Mouse (Mus musculus): ENCODE results near the gene Gamt.
"Not testable (repeated sequence)": the region's sequence is repeated elsewhere in the genome, so short reads cannot be mapped to it uniquely, and the experiment has no call there.

Gene Gamt

DNA sequence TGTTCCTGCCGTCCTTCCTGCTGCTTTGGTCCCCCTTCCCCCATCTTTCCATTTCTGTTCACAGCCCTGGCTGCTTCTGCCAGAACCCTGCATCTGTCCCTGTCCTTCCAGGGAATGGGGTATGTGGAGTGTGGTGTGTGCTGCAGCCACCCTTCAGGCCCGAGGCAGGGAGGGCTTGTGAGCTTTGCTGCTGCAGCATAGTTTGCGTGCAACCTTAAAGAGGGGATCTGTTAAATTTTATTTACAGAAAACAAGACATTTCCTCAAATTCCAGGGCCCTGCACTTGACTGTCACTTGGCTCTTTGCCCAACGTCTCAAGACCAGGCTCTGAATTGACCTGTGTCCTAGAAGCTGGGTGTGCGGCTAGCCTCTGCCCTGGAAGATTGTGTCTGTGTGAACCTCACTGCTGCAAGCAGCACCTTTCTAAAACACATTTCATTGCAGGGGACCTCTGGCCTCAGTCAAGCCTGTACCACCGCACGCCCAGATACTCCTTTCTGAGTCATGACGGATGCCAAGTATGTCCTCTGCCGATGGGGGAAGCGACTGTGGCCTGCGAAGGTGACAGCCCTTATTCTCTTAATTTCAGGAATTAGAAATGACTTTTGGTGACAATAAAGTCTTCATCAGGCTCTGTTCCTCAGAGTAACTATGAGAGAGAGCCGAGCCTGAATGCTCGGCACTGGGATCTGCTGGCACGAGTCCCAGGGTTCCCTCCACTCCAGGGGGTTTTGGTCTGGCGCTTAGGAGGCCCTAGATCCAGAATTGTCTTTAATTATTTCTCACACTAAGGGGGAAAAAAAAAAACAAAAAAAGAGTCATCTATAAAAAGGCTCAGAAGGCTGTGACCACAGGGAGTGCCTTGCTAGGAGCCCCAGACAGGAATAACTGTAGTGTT is 32.7 kb downstream of the Gamt start:
- in situ Hi-C loops (cut with MboI, MseI): no loop called here

GRCm38 (mm10) chr10:80227166-80227539 is 33.7 kb downstream of the Gamt start:
- in situ Hi-C loops (cut with MboI, MseI): no loop called here

DNA sequence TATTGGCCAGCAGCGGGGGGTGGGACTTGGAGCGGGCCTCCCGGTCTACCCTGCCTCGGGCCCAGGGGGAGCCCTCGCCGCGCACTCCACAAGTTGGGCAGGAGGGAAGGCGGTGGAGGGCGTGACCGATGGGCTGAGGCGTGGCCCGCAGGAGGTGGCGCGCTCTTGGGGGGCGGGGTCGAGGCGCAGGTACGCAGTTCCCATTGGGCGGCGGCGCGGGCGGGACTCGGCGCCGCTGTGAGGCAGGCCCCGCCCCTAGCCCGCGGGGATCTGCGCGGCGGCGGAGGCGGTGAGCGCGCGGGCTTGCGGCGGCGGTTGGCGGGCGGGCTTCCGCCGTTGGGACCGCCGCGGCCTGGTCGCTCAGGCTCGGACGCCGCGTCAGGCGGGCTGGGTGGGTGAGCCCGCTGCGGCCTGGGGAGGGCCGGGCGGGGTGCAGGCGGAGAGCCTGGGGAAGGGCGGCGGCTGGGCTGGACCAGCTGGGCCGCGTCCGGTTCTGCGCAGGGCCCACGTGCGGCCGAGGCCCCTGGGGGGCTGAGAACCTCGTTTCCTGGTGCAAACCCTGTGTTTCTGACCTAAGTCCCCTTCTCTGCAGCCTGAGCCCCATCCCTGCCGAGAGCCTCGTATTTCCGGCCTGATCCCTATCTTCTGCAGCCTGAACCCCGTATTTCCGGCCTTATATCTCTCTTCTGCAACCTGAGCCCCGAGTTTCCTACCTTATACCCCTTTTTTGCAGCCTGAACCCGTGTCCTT is 34.2 kb downstream of the Gamt start, which contains the start of gene Mum1:
TSS of gene Mum1 (plus strand) at position 19 of the 750 bp plus-strand sequence.
- in situ Hi-C loops (cut with MboI, MseI): no loop called here

DNA sequence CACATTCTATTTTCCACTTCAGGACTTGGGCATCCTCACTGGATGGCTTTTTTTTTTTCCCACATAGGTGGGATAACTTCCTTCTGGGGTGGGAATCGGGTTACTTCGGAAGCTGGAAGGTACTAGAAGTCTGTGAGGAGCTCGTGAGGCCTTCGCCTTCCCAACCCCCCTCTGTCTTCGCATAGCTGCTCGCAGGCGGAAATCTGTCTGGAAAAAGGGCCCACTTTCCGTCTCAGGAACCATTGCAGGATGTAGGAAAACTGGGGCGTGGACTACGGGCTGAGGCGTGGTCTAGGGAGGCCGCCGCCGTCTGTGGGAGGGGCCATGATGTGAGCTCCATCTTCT is 34.8 kb downstream of the Gamt start:
- in situ Hi-C loops (cut with MboI, MseI): no loop called here

DNA sequence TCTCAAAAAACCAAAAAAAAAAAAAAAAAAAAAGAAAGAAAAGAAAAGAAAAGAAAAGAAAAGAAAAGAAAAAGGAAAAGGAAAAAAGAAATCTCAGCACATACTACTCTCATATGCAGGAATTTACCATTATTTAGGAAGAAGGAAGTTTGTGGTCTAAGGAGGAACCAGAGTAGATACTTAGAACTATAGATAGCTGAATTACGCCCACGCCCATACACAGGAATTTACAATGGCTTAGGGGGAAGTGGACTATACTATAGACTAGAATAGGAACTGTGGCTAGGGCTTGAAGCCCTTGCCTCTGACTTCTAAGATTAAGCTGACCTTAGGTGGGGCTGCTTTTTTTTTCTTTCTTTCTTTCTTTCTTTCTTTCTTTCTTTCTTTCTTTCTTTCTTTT is 37.7 kb downstream of the Gamt start:
- in situ Hi-C loops (cut with MboI, MseI): not testable (repeated sequence)

GRCm38 (mm10) chr10:80220676-80221075 is 40.1 kb downstream of the Gamt start:
- in situ Hi-C loops (cut with MboI, MseI): no loop called here

DNA sequence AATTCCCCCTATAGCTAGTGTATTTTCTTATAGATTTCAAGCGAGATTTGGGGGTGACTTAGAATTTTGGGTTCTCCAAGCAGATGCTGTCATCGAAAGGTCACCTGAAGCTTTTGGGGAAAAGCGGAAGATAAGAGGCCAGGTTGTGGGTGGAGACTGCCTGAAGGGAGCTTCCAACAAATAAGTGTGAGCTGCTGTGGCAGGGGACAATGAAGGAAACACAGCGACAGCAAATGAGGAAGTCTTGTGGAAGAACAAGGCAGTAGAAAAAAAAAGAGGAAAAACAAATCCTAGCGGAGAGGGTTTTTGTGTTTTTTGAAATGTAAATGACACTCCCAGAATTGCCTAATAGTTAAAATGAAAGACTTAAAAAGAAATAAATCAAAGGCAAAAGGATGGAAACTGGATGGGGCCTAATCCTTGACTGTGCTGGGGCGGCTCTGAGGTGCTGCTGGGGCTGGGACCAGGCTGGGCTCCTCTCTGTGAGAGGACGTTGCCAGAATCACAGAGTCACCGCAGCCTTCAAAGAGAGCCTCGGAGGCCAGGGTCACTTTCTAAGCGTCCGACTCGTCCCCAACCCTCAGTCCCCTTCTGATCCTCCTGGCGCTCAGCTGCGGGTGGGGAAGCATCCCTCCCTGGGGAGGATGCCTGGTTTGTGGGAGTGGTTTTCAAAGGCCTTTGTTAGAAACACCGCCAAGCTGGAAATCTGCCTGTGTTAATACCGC is 45.6 kb downstream of the Gamt start:
- in situ Hi-C loops (cut with MboI, MseI): no loop called here

- in situ Hi-C loops (cut with MboI, MseI): not testable (repeated sequence)
These were observed 49.2 kb downstream of the Gamt start for GRCm38 (mm10) chr10:80211547-80212103.

DNA sequence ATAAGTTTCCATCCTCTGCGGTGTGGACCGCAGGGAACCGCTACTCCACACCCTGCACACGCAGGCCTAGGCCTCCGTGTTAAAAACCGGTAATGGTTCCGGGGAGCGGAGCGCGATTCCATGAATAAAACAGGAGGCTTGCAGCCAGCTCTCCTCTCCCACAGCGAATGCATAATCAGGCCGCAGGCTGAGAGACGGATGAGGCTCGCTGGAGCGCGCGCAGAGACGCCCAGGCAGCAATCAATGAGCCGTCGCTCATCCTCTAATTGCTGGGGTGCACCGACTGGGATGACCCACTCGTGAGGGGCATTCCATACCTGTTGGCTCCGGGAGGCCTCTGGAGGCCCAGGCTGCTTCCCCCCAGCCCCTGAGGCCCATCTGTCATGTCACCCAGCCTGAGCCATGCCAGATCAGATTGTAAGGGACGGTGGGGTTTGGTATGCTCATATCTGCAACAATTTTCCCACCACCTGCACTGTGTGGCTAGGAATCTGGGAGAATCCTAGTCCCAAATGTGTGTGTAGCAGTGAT is 51.9 kb downstream of the Gamt start:
- in situ Hi-C loops (cut with MboI, MseI): no loop called here

GRCm38 (mm10) chr10:80208248-80208647 is 52.6 kb downstream of the Gamt start:
- in situ Hi-C loops (cut with MboI, MseI): no loop called here

All from regulatory T cell (primary cell).